Mouse (Mus musculus): ENCODE data around the gene Dppa3.
"Not testable (repeated sequence)": the region's sequence is repeated elsewhere in the genome, so short reads cannot be mapped to it uniquely, and the experiment has no call there.

The Dppa3 gene

DNA sequence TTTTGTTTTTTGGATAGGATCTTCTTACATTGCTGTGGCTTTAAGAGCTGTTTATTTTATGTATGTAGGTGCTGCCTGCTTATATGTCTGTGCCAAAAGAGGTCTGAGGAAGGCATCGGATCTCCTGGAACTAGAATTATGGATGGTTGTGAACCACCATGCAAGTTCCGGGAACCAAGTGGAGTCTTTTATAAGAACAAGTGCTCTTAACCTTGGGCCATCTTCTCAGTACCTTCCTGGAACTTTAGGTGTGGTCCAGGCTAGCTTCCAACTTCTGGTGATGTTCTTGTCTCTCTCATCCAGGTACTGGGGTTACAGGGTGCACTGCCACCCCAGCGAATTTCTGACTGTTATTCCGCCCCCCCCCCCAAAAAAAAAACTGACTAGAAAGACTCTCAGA is 13.8 kb upstream of the Dppa3 start:
- no peak for DNase-seq

DNA sequence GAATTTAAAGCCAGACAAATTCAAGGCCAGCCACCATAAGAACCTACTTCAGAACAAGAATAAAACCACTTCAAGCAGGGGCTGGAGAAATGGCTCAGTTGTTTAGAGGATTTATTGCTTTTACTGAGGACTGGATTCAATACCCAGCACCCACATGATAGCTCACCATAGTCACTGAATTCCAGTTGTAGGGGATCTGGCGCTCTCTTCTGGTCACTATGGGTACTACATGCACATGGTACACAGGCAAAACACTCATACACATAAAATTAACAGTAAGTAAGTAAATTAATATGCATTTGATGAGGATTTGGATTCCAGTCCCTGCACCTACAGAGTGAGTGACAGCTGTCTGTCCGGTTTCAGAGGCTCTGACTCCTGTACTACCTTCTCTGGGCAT is 12.2 kb upstream of the Dppa3 start:
- DNase-seq, result peak in 1 of 2 experiments; percentile 64

DNA sequence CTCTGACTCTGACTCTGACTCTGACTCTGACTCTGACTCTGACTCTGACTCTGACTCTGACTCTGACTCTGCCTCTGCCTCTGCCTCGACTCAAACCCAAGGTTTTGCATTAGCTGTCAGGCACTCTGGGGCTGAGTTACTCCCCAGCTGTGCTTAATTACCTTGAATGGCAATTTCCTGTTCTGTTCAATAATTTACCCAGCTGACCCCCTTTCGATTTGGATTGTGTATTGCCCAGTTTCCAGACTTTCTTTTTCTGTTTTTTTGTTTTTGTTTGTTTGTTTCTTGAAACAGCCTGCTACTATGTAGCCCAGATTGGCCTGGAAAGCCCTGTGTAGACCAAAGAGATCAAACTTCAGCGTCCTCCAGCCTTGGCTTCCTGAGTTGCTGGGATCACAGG is 10.2 kb upstream of the Dppa3 start:
- no peak for DNase-seq

DNA sequence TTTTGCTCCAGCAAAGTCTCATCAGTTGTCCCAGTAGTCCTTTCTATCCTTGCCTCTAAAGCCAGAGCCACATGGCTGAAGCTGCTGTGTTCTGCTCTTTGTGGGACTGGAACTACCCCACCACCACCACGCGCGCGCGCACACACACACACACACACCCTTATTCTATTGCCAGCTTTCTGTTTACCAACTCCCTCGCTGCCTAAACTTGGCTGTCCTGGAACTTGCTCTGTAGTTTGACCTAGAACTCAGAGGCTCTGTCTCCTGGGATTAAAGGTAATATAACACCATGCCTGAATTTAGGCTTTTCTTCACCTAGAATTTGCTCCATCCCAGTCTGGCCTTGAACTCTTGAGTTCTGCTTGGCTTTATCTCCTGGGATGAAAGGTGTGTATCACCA is 5.1 kb upstream of the Dppa3 start:
- DNase-seq, result no peak

DNA sequence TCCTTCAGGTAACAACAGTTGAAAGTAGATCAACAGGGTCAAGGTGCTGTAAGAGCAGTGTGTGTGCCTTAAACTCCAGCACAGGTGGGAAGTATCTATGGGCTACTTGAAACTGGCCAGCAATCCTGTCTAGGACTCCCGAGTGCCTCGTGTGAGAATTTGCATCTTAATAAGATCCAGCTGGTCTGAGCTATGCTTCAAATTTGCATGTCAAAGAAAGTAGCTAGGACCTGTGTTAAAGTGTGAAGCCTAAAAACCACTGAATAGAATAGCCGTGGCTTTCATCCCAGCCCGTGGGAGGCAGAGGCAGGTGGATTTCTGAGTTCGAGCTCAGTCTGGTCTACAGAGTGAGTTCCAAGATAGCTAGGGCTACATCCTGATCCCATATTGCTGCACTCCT is 1.7 kb upstream of the Dppa3 start:
- no peak for DNase-seq

DNA sequence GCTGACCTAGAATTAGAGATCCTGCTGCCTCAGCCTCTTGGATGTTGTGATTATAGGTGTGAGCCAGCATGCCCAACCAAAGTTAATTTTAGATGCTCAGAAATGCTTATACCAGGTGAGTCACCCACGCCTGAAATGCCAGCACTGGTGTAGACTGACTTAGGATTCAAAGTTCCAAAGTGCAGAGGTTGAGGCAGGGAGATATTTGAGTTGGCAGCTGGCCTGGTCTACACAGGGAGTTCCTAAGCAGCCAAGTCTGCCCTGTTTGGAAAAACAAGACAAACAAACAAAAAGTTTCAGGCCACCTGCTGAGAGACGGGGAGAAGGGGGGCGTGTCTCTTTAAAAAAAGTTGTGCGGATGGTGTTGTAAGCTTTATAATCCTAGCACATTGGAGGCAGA is 1.1 kb upstream of the Dppa3 start:
- DNase-seq, result peak; percentile 86 to 91

DNA sequence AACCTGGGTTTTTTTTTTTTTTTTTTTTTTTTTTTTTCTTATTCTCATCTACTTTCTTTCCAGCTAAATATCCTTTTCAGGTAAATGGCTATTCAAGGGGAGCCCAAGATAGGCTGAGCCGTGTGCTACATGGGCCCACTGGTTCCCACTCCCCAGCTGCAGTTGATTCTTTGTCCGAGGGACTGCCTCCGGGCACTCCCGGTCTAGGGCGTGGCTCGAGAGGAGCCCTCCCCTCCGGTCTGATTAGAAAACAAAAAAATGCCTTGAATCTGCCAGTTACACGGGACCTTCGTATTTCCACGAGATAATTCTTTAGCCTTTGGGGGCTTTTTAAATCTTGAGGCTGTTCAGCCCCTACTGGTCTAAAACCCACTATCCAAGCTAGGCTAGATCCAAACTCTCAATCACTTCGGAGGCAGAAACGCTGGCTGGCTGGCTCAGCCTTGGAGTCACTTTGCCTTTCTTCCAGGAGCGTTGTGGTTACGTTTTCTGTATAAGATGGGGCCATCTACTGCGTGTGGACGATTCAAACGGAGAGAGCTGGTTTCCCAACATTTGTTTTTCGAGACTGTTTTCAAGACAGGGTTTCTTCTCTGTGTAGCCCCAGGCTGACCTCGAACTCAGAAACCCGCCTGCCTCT is 1.4 kb downstream of the Dppa3 start:
- peak in 1 of 2 experiments; percentile 26 for DNase-seq

DNA sequence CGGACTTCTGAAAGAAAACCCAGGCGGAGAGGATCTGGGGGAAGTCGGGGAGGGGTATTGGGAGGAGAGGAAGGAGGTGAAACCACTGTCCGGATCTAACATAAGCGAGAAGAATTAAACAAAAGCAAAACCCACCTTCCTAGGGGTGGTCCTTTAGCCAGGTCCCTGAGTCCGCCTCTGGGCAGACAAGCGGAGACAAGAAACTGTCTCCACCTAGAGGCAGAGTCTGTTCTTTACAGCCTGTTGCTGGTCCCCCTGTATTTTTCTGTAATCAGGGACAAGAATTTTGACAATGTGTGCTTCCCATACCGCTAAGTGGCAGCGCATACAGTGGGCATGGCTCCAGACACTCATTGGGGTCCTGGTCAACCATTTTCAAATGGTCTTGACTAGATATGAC is 7.2 kb downstream of the Dppa3 start:
- peak; percentile 46 to 57 for DNase-seq

DNA sequence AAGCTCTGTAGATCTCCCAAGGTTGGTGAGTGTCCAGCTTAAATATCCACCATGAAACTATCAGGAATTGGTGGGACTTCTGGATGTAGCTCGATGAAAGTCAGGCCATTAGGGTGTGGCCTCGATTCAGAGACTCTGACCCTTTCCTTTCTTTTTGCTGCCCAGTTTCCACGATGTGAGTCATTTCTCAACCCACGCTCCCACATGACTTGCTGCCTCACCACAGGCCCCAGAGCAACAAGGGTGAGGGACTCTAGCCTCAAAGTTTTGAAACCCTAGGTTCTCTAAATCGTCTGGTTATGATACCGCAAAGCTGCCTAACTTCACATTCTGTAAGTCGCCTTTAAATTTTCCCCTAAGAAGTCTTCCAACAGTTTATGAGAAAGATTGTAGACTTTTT is 9.1 kb downstream of the Dppa3 start:
- DNase-seq, result peak in 1 of 2 experiments; percentile 28

DNA sequence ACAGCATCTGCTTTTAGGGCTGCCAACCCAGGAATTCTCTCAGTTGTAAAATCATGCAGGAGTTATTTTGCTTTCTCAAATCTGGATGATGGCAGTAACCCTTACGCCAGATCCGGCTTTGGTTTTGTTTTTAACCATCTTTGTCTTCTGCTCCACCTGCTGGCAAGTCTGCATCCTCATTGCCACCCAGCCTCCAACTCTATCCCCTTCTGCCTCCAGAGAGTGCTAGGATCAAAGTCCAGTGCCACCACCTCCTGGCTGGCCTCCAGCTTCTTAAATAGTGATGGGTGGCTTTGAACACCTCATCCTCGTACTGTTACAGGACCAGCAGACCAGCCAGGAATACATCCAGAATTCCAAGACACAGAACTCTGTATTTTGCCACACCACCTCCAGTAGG is 10.5 kb downstream of the Dppa3 start:
- peak; percentile 47 to 76 for DNase-seq

DNA sequence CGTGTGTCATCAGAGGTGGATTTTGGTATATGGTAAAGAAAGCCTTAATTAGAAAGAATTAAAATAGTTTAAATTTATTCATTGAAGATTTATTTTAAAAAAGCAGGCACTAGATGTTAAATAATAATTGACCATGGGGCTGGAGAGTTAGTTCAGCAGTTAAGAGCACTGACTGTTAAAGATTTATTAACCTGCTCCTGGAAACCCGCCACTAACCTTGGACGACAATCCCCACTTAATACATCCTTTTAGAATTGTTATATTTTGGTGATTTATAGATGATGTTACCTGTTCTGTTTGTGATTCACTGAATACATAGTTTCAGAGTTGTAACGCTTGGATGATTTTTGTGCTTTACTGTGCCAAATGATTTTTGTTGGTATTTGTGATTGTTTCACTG is 11.4 kb downstream of the Dppa3 start:
- peak; percentile 50 to 59 for DNase-seq

DNA sequence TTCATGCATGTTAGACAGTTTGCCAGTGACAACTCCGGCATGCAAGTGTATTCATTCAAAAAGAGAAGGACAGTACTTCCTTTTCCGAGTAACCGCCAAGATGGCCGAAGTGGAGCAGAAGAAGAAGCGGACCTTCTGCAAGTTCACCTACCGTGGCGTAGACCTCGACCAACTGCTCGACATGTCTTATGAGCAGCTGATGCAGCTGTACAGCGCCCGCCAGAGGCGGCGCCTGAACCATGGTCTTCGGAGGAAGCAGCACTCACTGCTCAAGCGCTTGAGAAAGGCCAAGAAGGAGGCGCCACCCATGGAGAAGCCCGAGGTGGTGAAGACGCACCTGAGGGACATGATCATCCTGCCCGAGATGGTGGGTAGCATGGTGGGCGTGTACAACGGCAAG is 18.0 kb downstream of the Dppa3 start:
- not testable (repeated sequence) for DNase-seq

DNA sequence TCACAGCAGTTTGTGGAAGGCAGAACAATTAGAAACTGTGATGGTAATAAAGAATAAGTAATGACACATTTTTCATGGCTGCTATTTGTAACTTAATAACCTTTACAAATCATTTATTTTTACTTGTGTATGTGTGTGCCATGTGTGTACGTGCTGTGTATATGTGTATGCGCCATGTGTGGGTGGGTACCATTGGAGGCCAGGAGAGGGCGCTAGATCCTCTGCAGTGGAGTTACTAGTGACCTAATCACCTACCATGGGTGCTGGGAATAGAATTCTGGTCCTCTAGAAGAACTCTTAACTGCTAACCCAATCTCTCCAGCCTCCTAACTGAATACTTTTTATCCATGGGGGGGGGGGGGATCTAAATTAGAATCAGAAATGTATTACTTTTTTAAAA is 23.7 kb downstream of the Dppa3 start:
- DNase-seq, result no peak

DNA sequence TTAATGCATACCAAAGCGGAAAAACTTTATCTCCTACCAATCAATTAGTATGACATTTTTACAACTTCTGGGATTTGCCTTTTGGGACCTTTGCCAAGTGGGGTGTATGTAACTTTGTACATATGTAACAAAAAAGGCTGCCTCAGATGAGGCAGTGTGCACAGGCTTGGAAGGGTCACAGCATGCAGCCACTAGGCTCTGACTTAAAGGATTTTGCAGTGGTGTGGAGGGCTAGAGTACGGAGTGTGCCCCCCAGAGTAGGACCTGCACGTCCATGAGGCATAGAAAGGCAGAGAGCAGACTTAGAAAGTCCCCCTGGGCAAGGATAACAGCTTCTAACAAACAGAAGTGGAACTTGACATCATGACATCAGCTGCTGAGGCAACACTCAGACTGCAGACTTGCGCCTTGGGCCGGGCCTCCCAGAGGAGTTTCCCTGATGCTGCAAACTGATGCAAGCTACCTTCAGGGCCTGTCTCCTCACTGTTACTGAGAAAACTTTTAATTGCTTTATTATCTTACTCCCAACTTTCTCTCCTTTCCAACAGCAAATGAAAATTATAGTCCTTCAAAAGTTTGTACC is 24.3 kb downstream of the Dppa3 start:
- DNase-seq, result no peak

DNA sequence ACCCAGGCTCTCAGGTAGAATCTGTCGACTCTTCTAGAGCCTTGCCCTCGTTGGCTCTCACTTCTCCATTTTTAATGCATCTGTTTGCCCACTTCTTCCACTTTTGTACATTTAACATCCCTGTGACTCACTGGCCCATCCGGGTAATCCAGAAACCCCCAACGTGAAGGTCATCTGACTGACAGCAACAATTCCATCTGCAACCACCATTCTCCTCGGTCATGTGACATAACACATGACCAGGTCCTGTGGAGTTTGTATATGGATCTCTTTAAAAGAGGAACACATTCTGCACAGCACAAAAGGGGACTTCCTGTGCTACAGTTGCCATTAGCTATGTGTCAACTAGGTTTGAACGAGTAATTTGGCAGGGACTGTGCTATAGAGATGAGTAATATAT is 28.1 kb downstream of the Dppa3 start:
- peak in 1 of 2 experiments; percentile 10 for DNase-seq

DNA sequence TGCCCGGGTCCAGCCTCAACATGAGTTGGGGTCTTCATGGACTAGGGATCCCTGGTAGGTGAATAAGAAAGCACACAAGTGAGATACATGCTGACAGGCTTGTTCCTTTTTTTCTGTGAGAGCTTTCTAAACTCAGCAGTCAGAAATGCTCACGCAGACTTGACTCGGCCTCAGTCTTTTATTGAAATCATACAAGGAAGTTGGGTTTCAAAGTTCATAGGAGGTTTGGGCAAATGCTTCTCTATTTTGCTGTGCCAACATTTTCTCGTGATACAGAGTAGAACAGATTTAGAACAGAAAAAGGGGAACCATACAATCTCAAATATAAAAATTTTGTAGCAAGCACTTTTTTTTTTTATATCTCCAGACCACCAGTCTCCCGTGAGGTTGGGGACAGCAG is 31.4 kb downstream of the Dppa3 start:
- DNase-seq, result no peak

DNA sequence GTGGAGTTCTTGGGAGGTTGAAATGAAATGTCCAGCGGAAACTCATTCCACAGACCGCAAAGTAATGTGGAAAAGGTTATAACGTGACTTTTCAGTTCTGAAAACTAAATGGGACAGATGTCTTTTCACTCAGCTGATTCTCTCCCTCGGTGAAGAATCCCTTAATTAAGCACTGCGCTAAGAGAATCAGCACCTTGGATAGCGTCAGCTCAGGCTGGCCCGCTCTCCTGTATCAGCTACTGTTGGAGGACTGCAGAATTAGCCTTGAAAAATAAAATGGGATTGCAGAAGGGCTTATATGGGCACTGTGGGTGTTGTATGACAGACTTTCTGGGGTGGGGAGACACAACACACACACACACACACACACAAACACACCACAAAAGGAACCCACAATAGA is 33.4 kb downstream of the Dppa3 start:
- DNase-seq, result peak; percentile 31 to 59

DNA sequence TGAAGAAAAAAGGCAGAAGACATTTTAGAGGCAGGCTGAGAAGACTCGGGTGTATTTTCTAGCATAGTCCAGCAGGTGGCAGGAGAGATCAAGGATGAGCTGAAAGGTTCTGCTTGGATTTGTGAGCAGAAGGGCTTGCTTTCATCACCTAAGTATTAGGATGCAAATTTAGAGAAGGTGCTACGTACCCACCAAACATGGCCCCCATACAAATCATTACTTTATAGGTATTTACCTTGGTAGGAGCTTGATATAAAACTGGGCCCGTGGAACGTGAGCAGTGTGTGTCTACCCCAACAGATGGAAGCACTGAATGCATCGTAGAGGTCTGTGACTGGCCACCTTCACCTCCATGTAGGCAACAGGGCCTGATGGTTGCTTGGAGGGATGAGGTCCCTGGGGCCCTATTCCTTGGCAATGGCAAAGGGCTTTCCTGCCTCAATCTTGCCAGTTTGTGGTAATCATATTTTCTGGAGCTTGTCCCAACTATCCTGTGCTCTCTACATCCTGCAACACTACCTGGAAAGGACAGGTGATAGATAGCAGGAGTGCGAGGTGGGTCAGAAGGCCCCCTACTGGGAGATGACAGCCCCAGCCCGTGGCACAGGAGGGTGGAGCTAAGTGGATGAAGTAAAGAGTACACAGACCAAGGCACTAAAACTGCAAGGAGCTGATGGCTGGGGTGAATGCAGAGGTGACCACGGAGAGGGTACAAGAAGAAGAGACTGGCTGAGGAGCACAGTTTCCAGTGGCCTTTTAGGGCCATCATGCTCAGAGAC is 34.6 kb downstream of the Dppa3 start:
- DNase-seq, result peak; percentile 28 to 62

DNA sequence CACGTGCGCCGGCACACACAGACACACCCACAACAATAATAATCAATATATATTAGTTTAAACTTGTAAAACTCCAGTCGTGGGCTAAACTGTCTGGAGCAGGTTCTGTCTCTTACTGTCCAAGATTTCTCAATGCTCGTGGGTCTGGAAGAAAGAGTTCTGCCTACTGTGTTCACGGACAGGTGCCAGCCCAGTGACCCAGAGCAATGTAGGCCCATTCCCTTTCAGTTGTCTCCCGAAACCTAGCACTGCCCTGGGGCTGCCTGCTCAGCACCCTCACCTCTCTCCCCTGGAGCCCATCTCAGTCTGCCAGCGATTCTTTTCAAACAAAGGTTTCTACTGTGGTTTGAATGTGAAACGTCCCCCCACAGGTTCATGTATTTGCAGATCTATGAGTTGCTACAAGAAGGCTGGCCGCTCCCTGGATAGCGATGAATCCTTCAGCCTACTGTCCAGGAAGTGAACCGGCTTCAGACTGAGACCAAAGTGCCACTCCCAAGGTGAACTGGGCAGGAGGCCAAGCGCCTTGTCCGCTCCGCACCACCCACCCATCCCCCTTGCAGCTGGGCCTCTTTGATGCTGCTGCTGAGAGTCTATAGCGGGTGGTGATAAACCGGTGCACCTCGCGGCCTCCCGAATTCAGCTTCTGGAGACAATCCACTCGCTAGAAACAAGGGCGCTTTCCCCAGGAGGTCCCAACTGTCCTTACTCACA is 36.5 kb downstream of the Dppa3 start:
- peak; percentile 81 to 93 for DNase-seq

DNA sequence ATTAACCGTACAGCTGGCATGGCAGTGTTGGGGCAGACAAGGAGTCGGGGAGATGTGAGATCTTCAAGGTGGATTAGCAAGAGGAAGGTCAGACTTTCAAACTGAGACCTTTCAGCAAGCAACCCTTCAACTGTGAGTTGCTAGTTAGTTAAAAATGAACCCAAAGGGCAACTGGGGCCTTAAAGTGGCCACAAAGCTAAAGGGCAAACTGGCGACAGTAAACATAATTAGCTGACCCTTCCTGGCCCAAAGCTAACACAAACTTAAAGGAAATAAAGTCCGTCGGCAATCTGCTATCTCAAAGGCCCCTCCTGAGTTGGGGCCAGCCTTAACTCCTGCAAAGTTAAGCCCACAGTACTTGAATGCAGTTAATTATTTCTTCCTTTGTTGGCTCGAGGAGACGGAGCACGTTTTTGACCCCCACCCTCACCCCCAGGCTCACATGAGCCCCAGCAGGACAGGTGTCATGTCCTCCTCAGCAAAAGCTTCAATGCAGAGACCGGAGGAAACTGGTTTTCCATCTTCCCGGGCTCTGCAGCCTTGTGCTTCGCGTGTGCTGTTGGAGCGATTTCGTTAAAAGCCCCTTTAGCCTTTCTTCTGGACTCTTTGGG is 37.5 kb downstream of the Dppa3 start:
- DNase-seq, result peak; percentile 27 to 42

DNA sequence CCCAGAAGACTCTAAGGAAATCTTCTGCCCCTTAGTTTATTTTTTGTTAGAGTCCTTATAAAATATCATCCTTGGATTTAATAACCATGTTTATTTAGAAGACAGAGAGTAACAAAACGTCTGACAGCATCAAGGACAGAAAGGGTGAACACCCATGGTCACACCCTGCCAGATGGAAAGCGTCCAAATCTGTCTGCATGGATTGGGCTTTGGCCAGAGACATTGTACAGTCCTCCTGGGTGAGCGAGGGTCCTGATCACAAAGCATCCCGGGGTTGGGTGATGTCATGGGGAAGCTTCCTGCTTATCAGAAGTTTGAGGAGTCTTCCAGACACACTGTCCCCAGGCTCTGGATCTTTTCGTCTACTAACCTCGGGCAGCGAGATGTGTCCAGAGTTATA is 39.7 kb downstream of the Dppa3 start:
- peak; percentile 36 to 52 for DNase-seq

DNA sequence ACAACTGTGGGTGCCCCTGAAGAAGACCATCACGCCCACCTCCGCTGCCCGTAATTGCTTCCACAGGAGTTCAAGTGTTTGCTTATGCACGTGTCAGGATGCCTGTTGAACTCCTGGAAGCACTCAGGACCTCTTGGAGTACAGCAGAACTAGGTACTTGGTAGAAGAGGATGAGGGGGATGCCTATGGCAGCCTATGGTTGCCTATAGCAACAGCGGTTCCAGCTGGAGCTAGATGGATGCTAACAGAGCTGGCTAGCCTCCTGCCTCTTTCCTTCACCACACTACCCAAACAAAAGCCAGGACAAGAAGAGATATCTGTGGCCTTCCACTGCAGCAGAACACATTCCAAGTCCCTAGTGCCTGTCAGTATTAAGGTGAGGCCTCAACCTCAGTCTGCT is 41.5 kb downstream of the Dppa3 start:
- no peak for DNase-seq

DNA sequence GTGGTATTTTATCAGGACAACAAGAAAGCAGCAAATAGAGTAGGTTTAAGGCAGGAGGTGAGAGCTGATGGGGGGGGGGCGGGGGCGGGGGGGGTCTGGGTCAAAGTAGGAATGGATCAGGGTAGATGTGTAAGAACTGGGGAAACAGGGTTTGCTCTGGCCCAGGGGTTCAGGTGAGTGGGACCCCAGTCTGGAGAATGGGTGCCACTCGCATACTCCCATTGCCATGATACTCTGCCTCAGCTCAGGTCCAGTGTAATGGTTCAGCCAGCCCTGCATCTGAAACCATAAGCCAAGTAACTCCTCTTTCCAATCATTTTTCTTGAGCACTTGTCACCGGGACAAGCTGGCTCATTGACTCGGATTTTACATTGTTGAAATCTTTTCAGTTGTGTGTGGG is 42.6 kb downstream of the Dppa3 start:
- no peak for DNase-seq
